Comparison of ENCODE assay signal across 1 mouse cellular context in genomic region chr11:70220323-70220722, GRCm38 (mm10).
TF ChIP-seq lines count a peak whose summit lies in the region.

No protein-coding gene starts in this region.

TF ChIP-seq in C2C12, 6 proteins besides CTCF, POLR2A, EP300 and RAD21 (continued from another document):
- TF ChIP-seq MYOD1 (IDR thresholded peaks at IDR 0.05; ENCODE audit: control insufficient read depth, insufficient read length, low read depth) (no peak), FOSL1 (IDR thresholded peaks at IDR 0.05; ENCODE audit: insufficient read depth, low read length, poor library complexity, severe bottlenecking) (no peak), MYOG (IDR thresholded peaks at IDR 0.05; ENCODE audit: control insufficient read depth, extremely low read depth, insufficient read length) (no peak)
